Mouse (Mus musculus) thymus, adult 2 months (tissue): Measurements from ENCODE around the gene Fam227b.

Experiments used
- CTCF ChIP-seq: fragments of 200-500 bp; IDR thresholded peaks from 2 replicates; pipeline ENCODE4 v1.5.1; 2012; ENCODE audit warnings: mild to moderate bottlenecking, control low read depth, low read length, moderate library complexity, borderline replicate concordance; ENCODE audit not compliant: control insufficient read depth, poor library complexity, insufficient read depth; ENCODE audit errors: extremely low read depth
- POLR2A ChIP-seq: fragments of 200-500 bp; IDR thresholded peaks from 2 replicates; pipeline ENCODE4 v1.6.1; 2012; ENCODE audit warnings: mild to moderate bottlenecking, low read length, control low read depth, moderate library complexity; ENCODE audit not compliant: control insufficient read depth, poor library complexity, insufficient read depth; ENCODE audit errors: extremely low read depth

DNA sequence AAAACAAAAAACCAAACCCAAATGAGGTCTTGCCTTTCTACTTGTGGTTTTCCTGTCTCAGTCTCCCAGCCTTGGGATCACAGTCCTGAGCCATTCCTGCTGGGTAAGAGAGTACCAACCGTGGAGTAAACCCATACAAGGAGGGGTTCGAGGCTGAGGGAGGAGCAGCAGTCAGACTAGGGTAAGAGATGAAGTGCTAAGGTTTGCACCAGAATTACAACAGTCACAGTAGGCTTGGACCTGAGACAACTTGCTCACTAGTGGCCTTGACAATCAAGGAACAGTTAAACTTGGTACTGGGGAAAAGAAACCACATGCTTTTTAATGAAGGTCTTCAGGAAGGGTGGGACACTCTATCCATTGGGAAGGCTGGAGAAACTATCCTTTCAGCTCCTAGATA lies 72.7 kb downstream of the Fam227b start:
- TF ChIP-seq POLR2A (no peak), CTCF (no peak)
